Mouse (Mus musculus): Measurements from ENCODE around the gene Ano8. TPM values are rescaled to one million over a fixed set of nuclear protein-coding genes. Genes with fewer than 3 reads are reported as not detected.

The Ano8 gene
- polyA plus RNA-seq, 1 experiment from 2014 or later = 0.12 TPM

Other genes starting within 250 kb of the Ano8 start
- 6.8 and 7.3 TPM in 2 replicates for gene Myo9b, start 213.2 kb downstream of the Ano8 start, polyA plus RNA-seq (2015; fragmentation: Nextera tagmentation; extraction: Ambion mirVana)
- 57.4 and 61.4 TPM in 2 replicates for gene Haus8, start 213.0 kb downstream of the Ano8 start, polyA plus RNA-seq (2015; fragmentation: Nextera tagmentation; extraction: Ambion mirVana)
- gene Use1, start 119.1 kb downstream of the Ano8 start, polyA plus RNA-seq (2015; fragmentation: Nextera tagmentation; extraction: Ambion mirVana) = 52.1 and 55.8 TPM in 2 replicates
- gene Ocel1, start 114.7 kb downstream of the Ano8 start, polyA plus RNA-seq (2015; fragmentation: Nextera tagmentation; extraction: Ambion mirVana) = 4.3 and 4.4 TPM in 2 replicates
- 18.8 and 19.2 TPM in 2 replicates for gene Nr2f6, start 104.0 kb downstream of the Ano8 start, polyA plus RNA-seq (2015; fragmentation: Nextera tagmentation; extraction: Ambion mirVana)
- gene Ushbp1, start 90.2 kb downstream of the Ano8 start, polyA plus RNA-seq (2015; fragmentation: Nextera tagmentation; extraction: Ambion mirVana) = 2.6 and 2.8 TPM in 2 replicates
- 65.1 and 74.8 TPM in 2 replicates for gene Babam1, start 89.1 kb downstream of the Ano8 start, polyA plus RNA-seq (2015; fragmentation: Nextera tagmentation; extraction: Ambion mirVana)
- gene Ankle1, start 80.0 kb downstream of the Ano8 start, polyA plus RNA-seq (2015; fragmentation: Nextera tagmentation; extraction: Ambion mirVana) = 39.5 and 40.9 TPM in 2 replicates
- 12.3 and 13.2 TPM in 2 replicates for gene Abhd8, start 22.3 kb downstream of the Ano8 start, polyA plus RNA-seq (2015; fragmentation: Nextera tagmentation; extraction: Ambion mirVana)
- 154 and 157 TPM in 2 replicates for gene Mrpl34, start 21.0 kb downstream of the Ano8 start, polyA plus RNA-seq (2015; fragmentation: Nextera tagmentation; extraction: Ambion mirVana)
- gene Dda1, start 16.8 kb downstream of the Ano8 start, polyA plus RNA-seq (2015; fragmentation: Nextera tagmentation; extraction: Ambion mirVana) = 50.9 and 51.6 TPM in 2 replicates
- 6.8 and 7.3 TPM in 2 replicates for gene Gtpbp3, start 2.1 kb upstream of the Ano8 start, polyA plus RNA-seq (2015; fragmentation: Nextera tagmentation; extraction: Ambion mirVana)
- gene Plvap, start 25.8 kb upstream of the Ano8 start, polyA plus RNA-seq (2015; fragmentation: Nextera tagmentation; extraction: Ambion mirVana) = 24.3 and 28.4 TPM in 2 replicates
- 0.15 TPM in 2 replicates for gene Ccdc194, start 39.7 kb upstream of the Ano8 start, polyA plus RNA-seq (2015; fragmentation: Nextera tagmentation; extraction: Ambion mirVana)
- 34.1 and 36.0 TPM in 2 replicates for gene Bst2, start 51.5 kb upstream of the Ano8 start, polyA plus RNA-seq (2015; fragmentation: Nextera tagmentation; extraction: Ambion mirVana)
- gene Mvb12a, start 57.0 kb upstream of the Ano8 start, polyA plus RNA-seq (2015; fragmentation: Nextera tagmentation; extraction: Ambion mirVana) = 30.4 and 33.9 TPM in 2 replicates
- 0.53 and 0.66 TPM in 2 replicates for gene Tmem221, start 72.9 kb upstream of the Ano8 start, polyA plus RNA-seq (2015; fragmentation: Nextera tagmentation; extraction: Ambion mirVana)
- gene Nxnl1, start 80.6 kb upstream of the Ano8 start, polyA plus RNA-seq (2015; fragmentation: Nextera tagmentation; extraction: Ambion mirVana) = 0.13 and 0.14 TPM in 2 replicates
- gene Slc27a1, start 82.9 kb upstream of the Ano8 start, polyA plus RNA-seq (2015; fragmentation: Nextera tagmentation; extraction: Ambion mirVana) = 2.3 and 2.5 TPM in 2 replicates
- gene Pgls, start 106.2 kb upstream of the Ano8 start, polyA plus RNA-seq (2015; fragmentation: Nextera tagmentation; extraction: Ambion mirVana) = 104 and 110 TPM in 2 replicates
- 0.28 and 0.80 TPM in 2 replicates for gene Fam129c, start 111.7 kb upstream of the Ano8 start, polyA plus RNA-seq (2015; fragmentation: Nextera tagmentation; extraction: Ambion mirVana)
- gene Colgalt1, start 125.0 kb upstream of the Ano8 start, polyA plus RNA-seq (2015; fragmentation: Nextera tagmentation; extraction: Ambion mirVana) = 21.4 and 21.9 TPM in 2 replicates
- gene Unc13a, start 185.8 kb upstream of the Ano8 start, polyA plus RNA-seq (2015; fragmentation: Nextera tagmentation; extraction: Ambion mirVana) = 0.20 TPM in 2 replicates
- gene Jak3, start 190.3 kb upstream of the Ano8 start, polyA plus RNA-seq (2015; fragmentation: Nextera tagmentation; extraction: Ambion mirVana) = 5.7 and 6.1 TPM in 2 replicates
- 0.67 and 1.1 TPM in 2 replicates for gene Insl3, start 203.3 kb upstream of the Ano8 start, polyA plus RNA-seq (2015; fragmentation: Nextera tagmentation; extraction: Ambion mirVana)
- 3.5 and 3.7 TPM in 2 replicates for gene B3gnt3, start 215.8 kb upstream of the Ano8 start, polyA plus RNA-seq (2015; fragmentation: Nextera tagmentation; extraction: Ambion mirVana)
- gene Fcho1, start 239.8 kb upstream of the Ano8 start, polyA plus RNA-seq (2015; fragmentation: Nextera tagmentation; extraction: Ambion mirVana) = 16.6 and 16.9 TPM in 2 replicates